Mouse (Mus musculus) forebrain, embryonic 11.5 days (tissue): ENCODE data around the gene Asb16. TPM values are rescaled to one million over a fixed set of nuclear protein-coding genes. Genes with fewer than 3 reads are reported as not detected.

ENCODE experiments used
- ATAC-seq: fragments of 200-750 bp; cut with Nextera tagmentation; replicated peaks from 2 replicates; pipeline ENCODE4 v1.8.0; 2017; ENCODE audit warnings: moderate TSS enrichment; ENCODE audit not compliant: low FRiP score
- DNase-seq: peaks from one replicate; pipeline ENCODE4 v3.0.0-alpha.2; 2017; ENCODE audit warnings: low spot score
- H3K27ac ChIP-seq: fragments of 300-500 bp; sonication (generic); 2 replicates; pipeline ENCODE4 v1.5.1; 2014; ENCODE audit warnings: low read depth, low read length
- H3K27me3 ChIP-seq: fragments of 300-500 bp; sonication (generic); 2 replicates; pipeline ENCODE4 v1.6.1; 2014; ENCODE audit warnings: mild to moderate bottlenecking, low read length, mixed read lengths; ENCODE audit not compliant: control insufficient read depth, insufficient read depth
- H3K36me3 ChIP-seq: fragments of 300-500 bp; sonication (generic); 2 replicates; pipeline ENCODE4 v1.6.1; 2014; ENCODE audit warnings: mild to moderate bottlenecking, low read length, moderate library complexity, mixed read lengths; ENCODE audit not compliant: control insufficient read depth, insufficient read depth
- H3K4me1 ChIP-seq: fragments of 300-500 bp; sonication (generic); replicated peaks from 2 replicates; pipeline ENCODE4 v1.6.1; 2014; ENCODE audit warnings: low read length, mixed read lengths; ENCODE audit not compliant: control insufficient read depth, insufficient read depth
- H3K4me2 ChIP-seq: fragments of 300-500 bp; sonication (generic); 2 replicates; pipeline ENCODE4 v1.6.1; 2014; ENCODE audit warnings: low read depth, mild to moderate bottlenecking, low read length, moderate library complexity, mixed read lengths; ENCODE audit not compliant: severe bottlenecking
- H3K4me3 ChIP-seq: fragments of 300-500 bp; sonication (generic); 2 replicates; pipeline ENCODE4 v1.5.1; 2014; ENCODE audit warnings: low read depth, low read length
- H3K9ac ChIP-seq: fragments of 300-500 bp; sonication (generic); 2 replicates; pipeline ENCODE4 v1.6.1; 2014; ENCODE audit warnings: low read length
- H3K9me3 ChIP-seq: fragments of 300-500 bp; sonication (generic); 2 replicates; pipeline ENCODE4 v1.6.1; 2016; ENCODE audit warnings: low read length, mixed read lengths; ENCODE audit not compliant: control insufficient read depth
- WGBS: fragments of 180-500 bp; shearing (Covaris S2); extraction: QIAGEN DNeasy Blood & Tissue Kit; methylation state at CpG from one replicate; pipeline ENCODE4 v1.1.7; 2014; 5-methylcytosine and 5-hydroxymethylcytosine counted together
- polyA plus RNA-seq: library from polyadenylated mRNA; unstranded; fragments of >200 nt; fragmentation: Nextera tagmentation; extraction: Ambion mirVana; gene quantifications from 2 replicates; pipeline ENCODE4 v1.2.1, GENCODE M21; 2014

Gene Asb16
- polyA plus RNA-seq, result not detected in 2 replicates

DNA sequence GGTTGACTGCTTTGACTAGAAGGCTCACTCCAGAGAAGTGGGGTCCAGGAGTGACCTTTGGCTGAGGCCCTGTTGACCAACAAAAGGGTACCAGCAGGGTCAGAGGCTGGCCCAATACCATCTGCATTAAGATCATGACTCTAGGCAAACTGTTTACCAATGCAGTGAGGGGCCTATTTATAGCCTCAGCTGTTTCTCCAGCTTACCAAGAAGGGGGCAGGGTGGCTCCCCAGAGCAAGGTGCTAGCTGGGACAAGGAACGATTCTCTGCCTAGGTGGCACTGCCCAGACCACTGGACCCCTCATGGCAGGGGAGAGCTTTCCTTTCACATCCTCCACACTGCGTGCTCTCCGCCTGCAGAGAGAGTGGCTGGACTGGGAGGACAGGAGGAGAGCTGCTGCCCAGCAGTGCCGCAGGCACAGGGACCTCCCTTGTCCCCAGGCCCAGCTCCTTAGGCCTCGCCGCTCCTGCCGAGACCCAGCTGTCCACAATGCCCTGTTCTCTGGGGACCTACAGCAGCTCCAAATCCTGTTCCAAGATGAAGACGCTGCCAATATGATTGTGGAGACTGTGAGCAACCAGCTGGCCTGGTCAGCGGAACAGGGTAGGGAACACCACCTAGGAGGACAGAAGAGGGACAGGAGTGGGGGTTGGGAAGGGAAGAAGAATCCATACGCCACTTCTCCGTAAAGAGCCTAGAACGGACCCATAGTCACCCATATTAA lies at the start of gene Asb16:
Gene Asb16, plus strand, starts transcription at position 224 of the 725 bp plus-strand sequence.
- Histone ChIP-seq H3K9me3 (no peaks in the 10 kb centered on the region), H3K36me3 (no peaks in the 10 kb centered on the region), H3K4me3 (no peak within 1 kb of the TSS), H3K4me2 (no peak within 1 kb of the TSS), H3K9ac (no peak within 1 kb of the TSS), H3K27ac (no peak within 1 kb of the TSS), H3K4me1 (0 out of 2 replicates have a peak, but pooled peaks cover 2% of the 10 kb centered on the region), H3K27me3 (no peaks in the 10 kb centered on the region)
- DNase-seq (no peak), ATAC-seq (no peak)
- WGBS, result 90% methylated on average over 12 of the region's 12 CpGs

DNA sequence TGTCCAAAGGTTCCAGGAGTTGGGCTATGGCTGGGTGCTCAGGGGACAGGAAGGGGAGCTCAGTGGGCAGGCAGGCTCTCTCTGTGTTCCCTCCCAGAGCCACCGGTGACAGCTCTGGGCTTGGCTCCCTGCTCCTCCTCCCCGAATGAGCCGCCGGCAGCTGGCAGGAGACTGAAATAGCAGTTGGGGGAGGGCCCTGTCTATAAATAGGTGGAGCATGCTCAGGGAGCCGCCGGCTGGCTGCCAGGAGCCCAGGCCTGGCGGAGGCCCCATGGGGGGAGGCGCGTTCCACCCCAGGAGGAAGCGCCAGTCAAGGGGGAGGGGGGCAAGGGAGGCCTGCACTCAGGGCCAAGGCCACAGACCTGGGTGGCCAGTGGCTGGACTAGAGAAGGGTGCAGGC lies 49.8 kb upstream of the Asb16 start:
- H3K9ac ChIP-seq, result peak overlapping the region; percentile 21; the same call in 1 of the 2 replicates
- peak overlapping the region; percentile 1; the same call in 1 of the 2 replicates for H3K4me3 ChIP-seq
- under 1% methylated on average over 9 of the region's 10 CpGs for WGBS
- H3K4me2 ChIP-seq, result peak overlapping the region; percentile 19; the same call in 1 of the 2 replicates
- no peaks in the 10 kb centered on the region for H3K36me3 ChIP-seq
- no peaks in the 10 kb centered on the region; the same call in 1 of the 2 replicates for H3K27me3 ChIP-seq
- H3K27ac ChIP-seq, result peak overlapping the region; percentile 48; the same call in 1 of the 2 replicates
- H3K9me3 ChIP-seq, result no peaks in the 10 kb centered on the region
- ATAC-seq (peak; percentile 80), DNase-seq (peak; percentile 86)
- H3K4me1 ChIP-seq, result peaks cover 14% of the 10 kb centered on the region

DNA sequence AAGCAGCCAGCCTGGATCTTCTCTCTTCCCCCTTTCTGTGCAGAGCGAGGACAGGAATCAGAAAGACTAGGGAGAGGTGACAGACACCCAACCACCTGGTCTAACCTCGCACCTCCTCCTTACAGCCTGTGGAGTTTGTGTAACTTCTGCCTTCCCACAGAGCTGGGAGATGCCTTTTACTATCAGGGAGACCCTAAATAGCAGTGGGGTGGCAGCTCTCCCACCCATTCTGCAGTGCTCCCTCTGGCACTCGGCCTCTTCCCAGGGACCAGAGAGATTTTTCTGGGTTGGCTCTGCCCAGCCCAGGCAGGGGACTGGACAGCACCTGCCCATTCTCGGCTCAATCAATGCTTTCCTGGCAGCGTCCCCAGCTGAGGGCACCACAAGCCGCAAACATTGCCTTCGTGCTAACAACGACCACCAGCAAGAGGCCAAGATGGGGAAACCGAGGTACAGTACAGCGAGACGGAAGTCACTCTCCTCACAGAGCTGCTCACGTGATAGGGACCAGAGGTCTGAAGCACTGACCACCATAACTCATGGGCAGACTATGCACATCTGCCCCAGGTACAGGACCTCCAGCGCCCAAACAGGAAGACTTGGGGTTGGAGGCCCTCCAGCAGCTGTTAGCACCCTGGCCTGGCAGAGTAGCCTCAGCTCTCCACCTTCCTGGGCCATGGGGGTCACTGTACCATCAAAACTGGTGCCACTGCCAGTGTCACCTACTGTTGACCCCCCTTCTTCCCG lies 49.1 kb upstream of the Asb16 start:
- peak; percentile 44 for DNase-seq
- no peak overlapping the region for H3K4me3 ChIP-seq
- H3K36me3 ChIP-seq, result no peaks in the 10 kb centered on the region
- ATAC-seq, result no peak
- 78% methylated on average over 14 of the region's 14 CpGs for WGBS
- peaks cover 16% of the 10 kb centered on the region for H3K4me1 ChIP-seq
- no peak overlapping the region; the same call in 1 of the 2 replicates for H3K9ac ChIP-seq
- peak overlapping the region; percentile 19; the same call in 1 of the 2 replicates for H3K4me2 ChIP-seq
- H3K27ac ChIP-seq, result peak overlapping the region; percentile 48; the same call in 1 of the 2 replicates
- H3K9me3 ChIP-seq, result no peaks in the 10 kb centered on the region
- H3K27me3 ChIP-seq, result no peaks in the 10 kb centered on the region; the same call in 1 of the 2 replicates

- Histone ChIP-seq H3K36me3 (no peaks in the 10 kb centered on the region), H3K4me1 (peaks cover 21% of the 10 kb centered on the region), H3K27ac (no peak overlapping the region), H3K4me3 (no peak overlapping the region), H3K4me2 (no peak overlapping the region), H3K9ac (no peak overlapping the region), H3K27me3 (no peaks in the 10 kb centered on the region; the same call in 1 of the 2 replicates), H3K9me3 (no peaks in the 10 kb centered on the region)
- ATAC-seq (no peak), DNase-seq (peak; percentile 52)
- 81% methylated on average over 4 of the region's 4 CpGs for WGBS
These were observed 48.6 kb upstream of the Asb16 start for GRCm38 (mm10) chr11:102219994-102220346.

DNA sequence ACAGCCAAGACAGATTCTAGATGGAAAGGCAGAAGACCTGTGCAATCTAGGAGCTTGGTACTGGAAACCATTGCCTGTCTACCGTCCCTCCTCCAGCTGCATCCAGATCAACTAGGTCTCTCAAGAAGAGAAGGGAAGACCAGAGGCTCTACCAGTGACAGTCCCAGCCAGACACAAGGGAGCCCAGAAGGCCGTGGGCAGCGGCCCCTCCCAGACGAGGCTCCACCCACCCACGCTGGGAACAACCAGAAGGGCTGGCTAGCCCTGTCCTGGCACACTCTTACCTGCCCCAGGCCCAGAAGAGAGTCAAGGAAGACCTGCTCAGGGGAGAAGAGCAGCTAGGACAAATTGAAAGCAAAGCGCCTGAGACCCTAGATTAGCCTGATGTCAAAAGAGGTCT lies 48.1 kb upstream of the Asb16 start:
- H3K4me3 ChIP-seq, result no peak overlapping the region
- no peaks in the 10 kb centered on the region for H3K9me3 ChIP-seq
- DNase-seq (peak; percentile 48), ATAC-seq (no peak)
- no peaks in the 10 kb centered on the region; the same call in 1 of the 2 replicates for H3K27me3 ChIP-seq
- peaks cover 24% of the 10 kb centered on the region for H3K4me1 ChIP-seq
- no peaks in the 10 kb centered on the region for H3K36me3 ChIP-seq
- no peak overlapping the region for H3K4me2 ChIP-seq
- WGBS, result 69% methylated on average over 6 of the region's 6 CpGs
- H3K27ac ChIP-seq, result no peak overlapping the region
- H3K9ac ChIP-seq, result no peak overlapping the region

DNA sequence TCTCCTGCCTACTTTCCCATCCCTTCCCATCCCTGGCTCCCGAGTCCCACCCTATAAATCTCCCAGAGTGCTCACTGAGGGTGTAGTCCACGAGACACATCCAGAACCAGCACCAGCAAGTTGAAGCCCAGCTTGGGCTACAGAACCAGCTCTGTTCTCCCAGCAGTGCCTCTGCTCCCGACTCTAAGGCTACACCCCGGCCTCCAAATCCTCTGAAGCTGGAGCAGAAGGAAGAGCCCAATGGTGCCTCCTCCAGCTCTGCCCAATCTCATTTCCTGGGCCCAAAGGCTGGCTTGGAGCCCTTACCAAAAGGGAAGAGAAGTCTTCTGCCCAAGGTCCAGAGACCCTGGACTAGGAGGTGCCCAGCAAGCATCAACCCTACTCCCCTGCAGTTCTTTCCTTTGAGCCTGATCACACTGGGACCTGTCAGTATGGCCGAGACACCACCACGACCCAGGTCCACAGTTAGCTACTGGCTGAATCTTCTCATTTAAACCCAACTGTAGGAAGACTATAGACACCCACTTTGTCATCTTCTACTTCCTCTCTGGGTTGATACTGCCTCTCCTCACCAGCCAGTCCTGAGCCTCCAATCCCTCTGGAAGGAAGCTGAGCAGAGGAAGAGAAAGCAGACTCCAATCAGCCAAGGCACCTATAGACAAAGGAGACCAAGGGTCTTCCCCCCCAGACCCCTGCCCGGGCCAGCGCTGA lies 47.1 kb upstream of the Asb16 start:
- Histone ChIP-seq H3K27ac (no peak overlapping the region), H3K9ac (no peak overlapping the region), H3K4me2 (no peak overlapping the region), H3K4me1 (peaks cover 29% of the 10 kb centered on the region), H3K36me3 (no peaks in the 10 kb centered on the region), H3K9me3 (no peaks in the 10 kb centered on the region), H3K4me3 (no peak overlapping the region), H3K27me3 (no peaks in the 10 kb centered on the region; the same call in none of the 2 replicates)
- ATAC-seq (no peak), DNase-seq (no peak)
- WGBS, result 83% methylated on average over 8 of the region's 8 CpGs

- ATAC-seq (no peak), DNase-seq (no peak)
- WGBS, result 84% methylated on average over 8 of the region's 8 CpGs
- Histone ChIP-seq H3K4me2 (no peak overlapping the region), H3K9me3 (no peaks in the 10 kb centered on the region), H3K9ac (no peak overlapping the region), H3K4me3 (no peak overlapping the region), H3K27me3 (no peaks in the 10 kb centered on the region; the same call in none of the 2 replicates), H3K36me3 (no peaks in the 10 kb centered on the region), H3K4me1 (peaks cover 34% of the 10 kb centered on the region), H3K27ac (no peak overlapping the region)
These were observed 46.6 kb upstream of the Asb16 start for GRCm38 (mm10) chr11:102221954-102222351.

- H3K27ac ChIP-seq, result no peak overlapping the region
- DNase-seq, result peak; percentile 74
- no peak overlapping the region for H3K4me2 ChIP-seq
- no peaks in the 10 kb centered on the region for H3K9me3 ChIP-seq
- no peak overlapping the region for H3K4me3 ChIP-seq
- H3K27me3 ChIP-seq, result no peaks in the 10 kb centered on the region; the same call in none of the 2 replicates
- 46% methylated on average over 6 of the region's 6 CpGs for WGBS
- H3K4me1 ChIP-seq, result peaks cover 42% of the 10 kb centered on the region
- H3K36me3 ChIP-seq, result no peaks in the 10 kb centered on the region
- no peak overlapping the region for H3K9ac ChIP-seq
- no peak for ATAC-seq
These were observed 45.4 kb upstream of the Asb16 start for GRCm38 (mm10) chr11:102223166-102223565.
